Mouse (Mus musculus) embryonic facial prominence, embryonic 10.5 days (tissue): ENCODE measurements around the gene Dync1li1. TPM values are rescaled to one million over a fixed set of nuclear protein-coding genes. Genes with fewer than 3 reads are reported as not detected.
A peak's percentile ranks its signal among the peaks of the same experiment; 100 is the strongest.
"Not testable (repeated sequence)": the region's sequence is repeated elsewhere in the genome, so short reads cannot be mapped to it uniquely, and the experiment has no call there.

Experiments used
- DNase-seq: peaks from one replicate; pipeline ENCODE4 v3.0.0-alpha.2; 2017; ENCODE audit warnings: low spot score
- H3K27ac ChIP-seq: fragments of 300-500 bp; sonication (generic); replicated peaks from 2 replicates; pipeline ENCODE4 v1.5.1; 2016; ENCODE audit warnings: mild to moderate bottlenecking
- H3K27me3 ChIP-seq: fragments of 300-500 bp; sonication (generic); replicated peaks from 2 replicates; pipeline ENCODE4 v1.6.1; 2016; ENCODE audit warnings: low read depth, mild to moderate bottlenecking; ENCODE audit not compliant: poor library complexity, severe bottlenecking
- H3K36me3 ChIP-seq: fragments of 300-500 bp; sonication (generic); replicated peaks from 2 replicates; pipeline ENCODE4 v1.6.1; 2016; ENCODE audit warnings: mild to moderate bottlenecking, moderate library complexity
- H3K4me1 ChIP-seq: fragments of 300-500 bp; sonication (generic); 2 replicates; pipeline ENCODE4 v1.6.1; 2016
- H3K4me3 ChIP-seq: fragments of 300-500 bp; sonication (generic); 2 replicates; pipeline ENCODE4 v1.5.1; 2016; ENCODE audit warnings: mild to moderate bottlenecking, moderate library complexity
- H3K9me3 ChIP-seq: fragments of 300-500 bp; sonication (generic); 2 replicates; pipeline ENCODE4 v1.6.1; 2016; ENCODE audit warnings: mild to moderate bottlenecking
- WGBS: fragments of 180-500 bp; shearing (Covaris S2); methylation state at CpG from one replicate; pipeline ENCODE4 v1.1.7; 2016; 5-methylcytosine and 5-hydroxymethylcytosine counted together
- polyA plus RNA-seq: library from polyadenylated mRNA; unstranded; fragments of >200 nt; fragmentation: Nextera tagmentation; extraction: Ambion mirVana; gene quantifications from 2 replicates; pipeline ENCODE4 v1.2.1, GENCODE M21; 2016

Dync1li1 gene
- polyA plus RNA-seq, 1 experiment from 2014 or later = 84.4 TPM

DNA sequence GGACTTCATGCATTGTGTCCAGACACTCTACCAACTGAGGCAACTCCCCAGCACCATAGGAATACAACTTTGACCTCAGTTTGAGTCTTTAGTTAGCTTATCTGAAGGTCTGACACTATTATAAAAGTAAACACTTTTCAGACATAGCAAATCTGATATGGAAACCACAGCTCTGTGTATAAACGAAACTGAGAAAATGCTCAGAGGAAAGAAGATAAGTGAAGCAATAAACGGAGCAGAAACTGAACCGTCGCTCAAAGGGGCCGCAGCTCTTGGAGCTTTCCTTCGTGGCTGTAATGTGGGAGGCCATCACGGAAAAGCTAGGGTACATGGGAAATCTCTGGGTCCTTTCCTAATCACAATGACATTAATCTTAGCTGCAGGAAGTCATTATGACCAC lies 2.3 kb upstream of the Dync1li1 start:
- H3K27ac ChIP-seq = no peak overlapping the region
- no peak for DNase-seq
- peaks cover 4% of the 10 kb centered on the region for H3K36me3 ChIP-seq
- no peaks in the 10 kb centered on the region for H3K9me3 ChIP-seq
- H3K4me1 ChIP-seq = peaks cover 32% of the 10 kb centered on the region
- H3K4me3 ChIP-seq = no peak overlapping the region
- no peaks in the 10 kb centered on the region for H3K27me3 ChIP-seq
- 92% methylated on average over 7 of the region's 7 CpGs for WGBS

DNA sequence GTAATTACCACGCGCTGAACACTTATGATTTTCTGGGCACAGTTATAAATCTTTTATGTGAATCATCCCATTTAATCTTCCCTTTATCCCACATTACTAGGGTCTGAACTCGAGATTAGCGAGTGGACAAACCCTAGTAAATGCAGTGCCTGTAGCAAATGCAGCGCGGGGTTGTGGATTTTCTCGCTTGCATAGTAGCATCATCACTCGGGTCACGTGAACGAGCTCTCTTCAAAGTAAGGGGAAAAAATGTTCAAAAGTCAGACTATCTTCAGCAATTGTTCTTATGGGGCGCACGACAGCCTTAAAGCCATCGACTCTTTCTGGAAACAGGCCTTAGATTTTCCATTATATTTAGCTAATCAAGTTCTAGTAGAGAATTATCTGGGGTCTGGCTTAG lies 951 bp upstream of the Dync1li1 start:
- peaks cover 17% of the 10 kb centered on the region for H3K36me3 ChIP-seq
- whole genome bisulfite sequencing = 81% methylated on average over 13 of the region's 13 CpGs

DNA sequence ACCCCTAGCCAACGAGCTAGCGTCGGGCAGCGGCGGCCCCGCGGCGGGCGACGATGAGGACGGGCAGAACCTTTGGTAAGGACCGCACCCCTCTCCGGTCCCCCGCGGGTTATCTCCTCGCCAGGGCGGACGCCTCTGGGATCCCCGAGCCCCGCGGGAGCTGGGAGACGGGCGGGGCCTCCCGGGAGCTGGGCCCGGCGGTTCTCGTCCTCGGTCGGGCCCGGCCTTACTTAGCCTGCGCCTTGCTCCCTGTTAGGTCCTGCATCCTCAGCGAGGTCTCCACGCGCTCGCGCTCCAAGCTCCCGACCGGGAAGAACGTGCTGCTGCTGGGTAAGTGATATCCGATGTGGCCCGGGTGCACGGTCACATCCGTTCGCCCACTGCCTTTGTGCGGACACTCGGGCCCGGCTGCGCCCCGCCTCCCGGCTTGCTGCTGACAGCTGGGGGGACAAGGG lies 390 bp downstream of the Dync1li1 start:
- Histone ChIP-seq H3K27me3 (no peaks in the 10 kb centered on the region), H3K4me1 (peaks cover 34% of the 10 kb centered on the region)

More for the DNA sequence above, 951 bp upstream of the Dync1li1 start:
- Histone ChIP-seq H3K27me3 (no peaks in the 10 kb centered on the region), H3K4me3 (peak overlapping the region; percentile 97), H3K9me3 (no peaks in the 10 kb centered on the region), H3K4me1 (peaks cover 34% of the 10 kb centered on the region), H3K27ac (0 out of 2 replicates have a peak overlapping the region, but pooled peaks have one; percentile 95)
- DNase-seq = no peak

DNA sequence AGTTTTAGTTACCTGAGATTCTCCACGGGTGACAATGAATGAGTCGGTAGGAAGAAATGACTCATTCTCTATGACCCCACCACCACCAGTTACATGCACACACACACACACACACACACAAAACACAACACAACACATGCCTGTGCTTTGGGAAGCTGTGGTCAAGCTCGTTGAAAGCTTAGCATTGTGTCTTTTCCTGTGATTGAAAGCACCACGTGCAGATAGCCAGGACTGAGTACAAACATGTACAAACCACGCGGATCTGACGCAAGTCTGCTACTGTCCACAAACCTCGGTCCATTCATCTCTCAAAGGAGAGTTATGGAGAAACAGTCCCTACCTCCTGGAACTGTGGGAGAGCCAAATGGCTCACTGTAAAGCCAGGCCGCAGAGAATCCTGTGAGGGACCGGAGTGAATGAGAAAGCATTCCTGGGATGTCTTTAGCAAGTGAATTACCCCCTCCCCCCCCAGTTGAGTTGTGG lies 1.6 kb downstream of the Dync1li1 start:
- Histone ChIP-seq H3K36me3 (peaks cover 42% of the 10 kb centered on the region), H3K4me3 (peak overlapping the region; percentile 97), H3K27ac (no peak overlapping the region), H3K27me3 (no peaks in the 10 kb centered on the region), H3K4me1 (peaks cover 34% of the 10 kb centered on the region), H3K9me3 (no peaks in the 10 kb centered on the region)
- DNase-seq = peak; percentile 14
- WGBS = 18% methylated on average over 10 of the region's 10 CpGs

More for the DNA sequence above, 390 bp downstream of the Dync1li1 start:
- peak; percentile 67 for DNase-seq
- Histone ChIP-seq H3K9me3 (no peaks in the 10 kb centered on the region), H3K36me3 (peaks cover 30% of the 10 kb centered on the region), H3K27ac (peak overlapping the region; percentile 95), H3K4me3 (peak overlapping the region; percentile 97)
- under 1% methylated on average over 50 of the region's 50 CpGs for WGBS

DNA sequence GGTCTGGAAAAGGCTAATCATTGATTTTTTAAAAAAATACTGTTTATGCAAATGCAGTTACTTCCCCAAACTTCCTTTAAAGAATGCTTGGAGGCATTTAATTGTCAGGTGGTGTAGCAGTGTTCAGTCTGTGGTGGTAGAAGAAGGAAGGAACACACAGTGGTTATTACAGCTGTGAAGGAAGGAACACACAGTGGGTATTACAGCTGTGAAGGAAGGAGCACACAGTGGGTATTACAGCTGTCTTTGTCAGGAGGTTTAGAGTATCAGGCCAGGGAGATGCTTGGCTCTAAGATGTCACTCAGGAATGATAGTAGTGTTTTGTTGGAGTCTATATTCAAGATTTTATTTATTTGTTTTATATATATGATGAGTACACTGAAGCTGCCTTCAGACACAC lies 2.5 kb downstream of the Dync1li1 start:
- no peak for DNase-seq
- Histone ChIP-seq H3K27me3 (no peaks in the 10 kb centered on the region), H3K27ac (no peak overlapping the region), H3K36me3 (peaks cover 47% of the 10 kb centered on the region), H3K4me3 (0 out of 2 replicates have a peak overlapping the region, but pooled peaks have one; percentile 97), H3K4me1 (peaks cover 34% of the 10 kb centered on the region), H3K9me3 (no peaks in the 10 kb centered on the region)

DNA sequence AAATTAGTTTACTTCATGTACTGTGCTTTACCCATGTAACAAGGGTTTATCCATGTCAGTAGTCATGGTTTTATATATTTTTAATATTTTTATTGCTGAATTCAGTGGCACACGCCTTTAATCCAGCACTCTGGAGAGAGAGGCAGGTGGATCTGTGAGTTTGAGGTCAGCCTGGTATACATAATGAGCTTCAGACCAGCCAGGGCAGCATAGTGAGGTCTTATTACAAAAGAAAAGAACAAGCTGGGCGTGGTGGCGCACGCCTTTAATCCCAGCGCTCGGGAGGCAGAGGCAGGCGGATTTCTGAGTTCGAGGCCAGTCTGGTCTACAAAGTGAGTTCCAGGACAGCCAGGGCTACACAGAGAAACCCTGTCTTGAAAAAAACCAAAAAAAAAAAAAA lies 7.1 kb downstream of the Dync1li1 start:
- H3K36me3 ChIP-seq = peaks cover 78% of the 10 kb centered on the region
- not testable (repeated sequence) for H3K27me3 ChIP-seq

DNA sequence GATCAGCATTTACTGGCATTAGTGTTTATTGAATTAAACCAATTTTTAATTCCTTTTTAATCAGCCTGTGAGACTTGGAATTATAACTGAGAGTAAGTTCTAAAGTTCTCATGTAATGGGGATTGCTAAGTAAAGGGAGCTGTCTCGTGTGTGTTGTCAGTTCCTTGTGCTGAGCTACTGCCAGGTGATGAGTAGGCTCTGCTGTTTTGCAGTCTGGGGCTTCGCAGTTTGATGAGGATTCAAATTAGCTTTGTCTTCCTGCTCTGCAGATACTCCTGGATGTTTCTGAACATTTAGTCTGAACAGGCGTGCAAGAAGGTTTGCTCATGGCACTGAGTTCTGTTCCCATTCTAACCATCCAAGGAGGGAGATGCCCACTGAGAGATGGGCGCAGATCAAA lies 8.5 kb downstream of the Dync1li1 start:
- no peak for DNase-seq
- Histone ChIP-seq H3K27me3 (no peaks in the 10 kb centered on the region), H3K4me1 (no peaks in the 10 kb centered on the region), H3K4me3 (no peak overlapping the region), H3K9me3 (no peaks in the 10 kb centered on the region), H3K36me3 (peaks cover 79% of the 10 kb centered on the region), H3K27ac (no peak overlapping the region)
- WGBS = 92% methylated on average over 4 of the region's 4 CpGs

More for the DNA sequence above, 7.1 kb downstream of the Dync1li1 start:
- not testable (repeated sequence) for H3K4me1 ChIP-seq, DNase-seq, H3K9me3 ChIP-seq, H3K27ac ChIP-seq, H3K4me3 ChIP-seq
- WGBS = 94% methylated on average over 8 of the region's 8 CpGs

DNA sequence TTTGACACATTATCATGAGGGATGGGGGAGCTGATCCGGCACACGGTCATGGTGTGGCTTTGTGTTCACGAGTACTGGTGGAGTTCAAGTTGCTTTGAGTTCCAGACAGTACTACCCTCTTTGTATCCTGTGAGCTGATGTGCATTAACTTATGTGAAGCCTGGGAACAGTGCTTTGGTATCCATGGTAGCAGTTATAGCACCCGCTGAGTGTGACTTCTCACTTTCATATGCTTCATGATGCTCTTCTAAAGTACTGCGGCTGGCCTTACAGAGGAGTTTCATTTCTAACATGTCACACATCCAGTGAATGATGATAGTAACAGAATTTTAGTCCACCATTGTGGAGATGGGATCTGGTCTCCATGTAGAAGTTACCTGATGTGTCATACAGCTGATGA lies 9.3 kb downstream of the Dync1li1 start:
- Histone ChIP-seq H3K9me3 (no peaks in the 10 kb centered on the region), H3K4me3 (no peak overlapping the region), H3K27ac (no peak overlapping the region), H3K27me3 (no peaks in the 10 kb centered on the region), H3K36me3 (peaks cover 75% of the 10 kb centered on the region), H3K4me1 (no peaks in the 10 kb centered on the region)
- WGBS = 96% methylated on average over 5 of the region's 5 CpGs
- no peak for DNase-seq

DNA sequence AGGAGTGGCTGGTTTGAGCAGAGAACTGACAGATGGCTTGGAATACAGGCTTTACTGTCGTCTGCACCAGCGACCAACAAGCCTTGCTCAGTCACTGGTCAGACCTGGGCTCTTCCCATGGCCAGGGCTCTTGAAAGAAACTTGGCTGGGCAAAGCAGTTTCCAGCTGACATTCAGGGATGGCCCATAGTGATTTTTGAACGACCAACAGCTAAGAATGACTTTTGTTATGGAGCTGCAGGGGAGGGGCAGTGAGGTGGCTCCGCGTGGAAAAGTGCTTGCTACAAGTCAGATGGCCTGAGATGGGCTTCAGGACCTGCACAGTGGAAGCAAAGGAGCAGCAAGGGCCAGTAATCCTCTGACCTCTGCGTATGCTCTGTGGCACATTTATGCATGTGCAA lies 10.7 kb downstream of the Dync1li1 start:
- Histone ChIP-seq H3K36me3 (peaks cover 65% of the 10 kb centered on the region), H3K27me3 (no peaks in the 10 kb centered on the region), H3K4me3 (no peak overlapping the region), H3K4me1 (no peaks in the 10 kb centered on the region), H3K27ac (no peak overlapping the region), H3K9me3 (no peaks in the 10 kb centered on the region)
- no peak for DNase-seq
- 83% methylated on average over 6 of the region's 6 CpGs for WGBS

DNA sequence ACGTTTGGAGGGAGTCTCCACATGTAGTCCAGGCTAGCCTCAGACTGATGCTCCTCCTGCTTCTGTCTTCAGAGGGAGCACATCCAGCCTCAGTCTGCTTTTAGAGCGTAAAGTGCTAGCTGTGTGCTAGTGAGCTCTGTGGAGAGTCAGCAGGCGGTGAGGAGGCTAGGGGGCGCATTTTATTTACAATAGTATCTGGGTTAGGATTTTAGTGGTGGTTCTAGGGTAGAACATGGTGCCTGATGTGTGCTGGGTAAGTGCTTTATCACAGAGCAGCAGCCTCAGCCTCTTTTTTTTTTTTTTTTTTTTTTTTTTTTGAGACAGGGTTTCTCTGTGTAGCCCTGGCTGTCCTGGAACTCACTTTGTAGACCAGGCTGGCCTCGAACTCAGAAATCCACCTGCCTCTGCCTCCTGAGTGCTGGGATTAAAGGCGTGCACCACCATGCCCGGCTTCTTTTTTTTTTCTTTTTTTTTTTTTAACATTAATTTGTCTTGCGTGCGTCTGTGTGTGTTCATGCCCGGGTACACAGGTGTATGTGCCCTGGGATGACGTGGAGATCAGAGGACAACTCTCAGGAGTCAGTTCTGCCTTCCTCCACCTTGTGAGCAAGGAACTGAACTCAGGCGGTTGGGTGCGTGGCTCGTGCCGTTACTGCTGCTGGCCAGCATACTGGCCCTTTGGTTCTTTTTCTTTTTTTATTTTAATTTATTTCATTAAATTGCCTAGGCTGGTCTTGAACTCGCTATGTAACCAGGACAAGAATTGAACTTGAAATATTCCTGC lies 11.5 kb downstream of the Dync1li1 start:
- H3K9me3 ChIP-seq = no peaks in the 10 kb centered on the region
- H3K27me3 ChIP-seq = no peaks in the 10 kb centered on the region
- no peak overlapping the region for H3K27ac ChIP-seq
- peaks cover 65% of the 10 kb centered on the region for H3K36me3 ChIP-seq
- 94% methylated on average over 16 of the region's 16 CpGs for WGBS
- H3K4me1 ChIP-seq = no peaks in the 10 kb centered on the region
- no peak for DNase-seq
- H3K4me3 ChIP-seq = no peak overlapping the region

DNA sequence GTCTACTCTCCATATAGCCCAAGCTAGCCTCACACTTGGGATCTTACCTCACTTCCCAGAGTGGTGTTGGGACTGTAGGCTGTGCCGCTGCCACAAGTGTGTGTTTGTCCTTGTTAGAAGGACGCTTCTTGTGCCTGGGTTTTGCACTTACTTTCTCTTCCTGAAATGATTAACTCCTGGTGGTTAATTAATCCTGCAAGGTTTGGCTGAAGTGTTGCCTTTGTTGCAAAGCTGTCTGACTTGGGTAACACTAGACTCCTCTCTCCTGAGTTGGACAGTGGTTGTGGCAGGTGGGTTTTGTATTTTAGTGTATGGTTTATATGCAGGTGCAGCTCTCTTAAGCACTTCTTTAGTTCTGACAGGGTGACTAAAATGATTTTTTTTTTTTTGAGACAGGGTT lies 12.4 kb downstream of the Dync1li1 start:
- Histone ChIP-seq H3K9me3 (no peaks in the 10 kb centered on the region), H3K4me1 (no peaks in the 10 kb centered on the region), H3K27ac (no peak overlapping the region), H3K36me3 (peaks cover 69% of the 10 kb centered on the region), H3K4me3 (no peak overlapping the region), H3K27me3 (no peaks in the 10 kb centered on the region)
- 92% methylated on average over 2 of the region's 2 CpGs for WGBS
- no peak for DNase-seq

DNA sequence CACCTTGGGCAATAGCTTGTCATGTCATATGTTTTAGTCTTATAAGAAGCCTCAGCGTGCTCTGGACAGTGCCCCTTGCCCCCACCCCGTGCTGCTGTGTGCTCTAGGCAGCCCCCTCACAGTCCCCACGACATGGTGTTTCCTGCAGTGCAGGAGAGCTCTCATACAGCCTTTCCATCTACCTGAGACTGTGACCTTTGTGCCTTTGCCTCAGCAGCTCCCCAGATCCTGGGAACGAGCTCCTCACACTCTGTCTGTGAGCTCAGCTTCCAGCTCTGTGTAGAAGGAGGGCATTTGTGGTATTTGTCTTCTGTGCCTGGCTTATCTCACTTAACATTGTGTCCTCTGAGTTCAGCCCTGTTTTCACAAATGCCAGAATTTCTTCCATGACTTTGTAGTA lies 13.3 kb downstream of the Dync1li1 start:
- H3K4me3 ChIP-seq = no peak overlapping the region
- DNase-seq = no peak
- H3K4me1 ChIP-seq = no peaks in the 10 kb centered on the region
- no peaks in the 10 kb centered on the region for H3K9me3 ChIP-seq
- H3K27ac ChIP-seq = no peak overlapping the region
- WGBS = 94% methylated on average over 4 of the region's 4 CpGs
- H3K36me3 ChIP-seq = peaks cover 71% of the 10 kb centered on the region
- H3K27me3 ChIP-seq = no peaks in the 10 kb centered on the region

DNA sequence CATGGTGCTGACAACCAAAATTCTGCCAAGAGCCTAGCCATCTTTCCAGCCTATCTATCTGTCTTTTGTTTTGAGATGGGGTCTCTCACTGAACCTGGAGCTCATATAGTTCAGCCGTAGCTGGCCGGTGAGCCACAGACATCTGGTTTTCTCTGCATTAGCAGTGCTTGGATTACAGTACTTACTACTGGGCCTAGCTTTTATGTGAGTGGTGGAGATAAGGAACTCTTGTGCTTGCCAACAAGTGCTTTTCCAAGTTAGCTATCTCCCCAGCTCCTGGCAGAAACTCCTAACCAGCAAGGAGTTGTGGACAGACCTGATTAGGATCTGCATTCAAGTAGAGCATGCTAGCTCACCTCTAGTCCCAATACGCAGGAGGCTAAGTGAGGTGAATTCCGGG lies 19.2 kb downstream of the Dync1li1 start:
- no peaks in the 10 kb centered on the region for H3K27me3 ChIP-seq
- no peaks in the 10 kb centered on the region for H3K9me3 ChIP-seq
- no peak overlapping the region for H3K27ac ChIP-seq
- no peak overlapping the region for H3K4me3 ChIP-seq
- H3K36me3 ChIP-seq = peaks cover 86% of the 10 kb centered on the region
- no peaks in the 10 kb centered on the region for H3K4me1 ChIP-seq
- 98% methylated on average over 4 of the region's 4 CpGs for whole genome bisulfite sequencing
- DNase-seq = no peak
